Mouse (Mus musculus) monocyte, adult 5-6 weeks (primary cell): Measurements from ENCODE around the gene Traf3ip3. TPM values are rescaled to one million over a fixed set of nuclear protein-coding genes. Genes with fewer than 3 reads are reported as not detected.

Experiments
- ATAC-seq: fragments of 153-309, 156-312 bp; replicated peaks from 2 replicates; pipeline ENCODE4 v1.8.0; 2017; ENCODE audit warnings: mild to moderate bottlenecking; ENCODE audit not compliant: low TSS enrichment, insufficient number of reproducible peaks, severe bottlenecking, poor library complexity, low FRiP score
- total RNA-seq: library from RNA; stranded (forward); fragments of 200-1000, 200-491, 200-594 nt; gene quantifications from 3 replicates; pipeline ENCODE4 v1.2.3, GENCODE M21; 2017

The Traf3ip3 gene
- total RNA-seq, 1 experiment from 2014 or later = 228 TPM

DNA sequence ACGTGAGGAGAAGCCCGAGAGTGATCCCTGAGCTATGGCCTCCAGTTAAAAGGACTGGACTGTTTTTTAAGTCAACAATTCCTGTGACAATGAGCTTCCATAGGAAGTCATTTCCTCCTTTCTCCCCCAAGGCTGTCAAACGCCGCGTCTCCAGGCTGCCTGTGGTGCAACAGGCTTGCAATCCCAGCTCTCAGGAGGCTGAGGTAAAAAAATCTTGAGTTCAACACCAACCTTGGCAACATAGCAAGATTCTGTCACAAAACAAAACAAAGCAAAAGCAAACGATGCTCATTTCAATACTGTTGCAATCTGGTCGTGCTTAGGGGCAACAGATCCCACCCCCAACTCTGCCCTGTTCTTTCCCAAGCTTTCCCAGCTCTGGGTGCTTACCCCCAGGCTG is 63.4 kb downstream of the Traf3ip3 start:
- no peak for ATAC-seq

DNA sequence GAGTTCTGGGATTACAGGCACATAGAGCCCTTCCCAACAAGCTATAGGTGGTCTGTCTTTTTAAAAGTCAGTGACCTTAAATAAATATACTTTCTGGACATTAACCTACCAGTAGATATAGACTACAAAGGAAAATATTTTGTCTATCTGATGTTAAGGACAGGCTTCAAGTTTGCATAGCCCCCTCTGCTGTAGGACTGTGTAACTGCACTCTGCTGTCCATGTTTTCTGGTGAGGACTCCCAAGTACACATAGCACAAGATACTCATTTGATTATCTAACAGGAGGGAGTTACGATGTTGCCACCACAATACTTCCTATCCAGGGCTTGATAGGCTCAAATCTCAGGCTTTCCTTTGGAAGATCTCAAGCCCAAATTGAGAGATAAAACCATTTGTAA is 67.8 kb downstream of the Traf3ip3 start:
- no peak for ATAC-seq

DNA sequence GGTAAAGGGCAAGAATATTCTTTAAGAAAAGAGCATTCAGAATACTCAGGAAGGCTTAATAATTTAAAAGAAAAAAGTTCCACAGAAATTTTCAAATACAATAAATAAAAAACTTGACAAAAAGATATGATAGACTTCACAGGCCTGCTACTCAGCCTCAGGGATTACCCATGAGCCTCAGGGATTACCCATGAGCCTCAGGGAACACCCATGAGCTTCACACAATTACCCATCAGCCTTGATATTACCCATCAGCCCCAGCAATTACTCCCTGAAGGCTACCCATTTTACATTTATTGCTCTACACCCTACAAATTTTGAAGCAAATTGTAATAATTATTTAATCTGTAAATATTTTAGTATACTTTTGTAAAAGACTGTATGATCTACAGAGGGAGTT is 69.1 kb downstream of the Traf3ip3 start:
- ATAC-seq = no peak

DNA sequence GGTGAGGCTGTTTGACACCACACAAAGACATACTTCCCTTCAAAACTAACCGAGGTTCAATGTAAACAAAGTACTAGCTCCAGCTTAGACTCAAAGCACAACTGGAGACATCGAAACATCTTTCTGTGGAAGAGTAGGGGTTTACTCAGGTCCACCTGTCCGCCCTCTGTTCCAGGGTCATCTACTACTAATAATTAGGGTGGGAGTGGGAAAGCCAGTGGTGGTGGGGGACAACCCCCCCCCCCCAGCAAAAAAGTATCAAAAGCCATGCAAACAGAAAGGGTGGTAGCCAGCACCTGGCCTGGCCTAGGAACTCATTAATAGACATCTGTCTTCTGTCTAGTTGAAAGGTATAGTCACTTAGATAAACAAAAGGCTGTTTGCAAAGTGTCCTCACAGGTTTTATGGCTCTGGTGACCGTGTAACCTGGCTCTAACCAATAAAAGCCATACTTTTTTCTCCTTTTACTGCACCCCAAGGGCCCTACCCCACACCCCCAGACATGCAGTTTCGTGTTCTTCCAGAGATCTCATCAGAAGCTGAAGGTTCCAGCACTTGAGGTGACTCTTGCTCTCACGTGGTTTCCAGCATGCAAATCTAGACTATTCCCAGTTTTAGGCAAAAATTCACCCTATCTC is 70.1 kb downstream of the Traf3ip3 start:
- no peak for ATAC-seq

DNA sequence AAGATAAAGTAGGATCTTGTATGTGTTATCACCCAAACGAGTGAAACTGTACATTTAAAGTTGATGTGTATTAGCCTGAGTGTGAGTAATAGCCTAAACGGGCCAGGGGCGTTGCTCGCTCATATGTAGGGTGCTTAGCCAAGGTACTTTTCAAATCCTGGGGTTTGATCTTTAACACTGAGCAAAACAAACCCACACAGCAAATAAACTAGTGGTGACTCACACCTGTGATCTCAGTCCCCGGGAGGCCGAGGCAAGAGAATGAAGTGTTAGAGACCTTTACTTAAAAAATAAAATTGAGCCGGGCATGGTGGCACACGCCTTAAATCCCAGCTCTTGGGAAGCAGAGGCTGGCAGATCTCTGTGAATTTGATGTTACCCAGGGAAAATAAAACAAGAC is 70.7 kb downstream of the Traf3ip3 start:
- no peak for ATAC-seq

DNA sequence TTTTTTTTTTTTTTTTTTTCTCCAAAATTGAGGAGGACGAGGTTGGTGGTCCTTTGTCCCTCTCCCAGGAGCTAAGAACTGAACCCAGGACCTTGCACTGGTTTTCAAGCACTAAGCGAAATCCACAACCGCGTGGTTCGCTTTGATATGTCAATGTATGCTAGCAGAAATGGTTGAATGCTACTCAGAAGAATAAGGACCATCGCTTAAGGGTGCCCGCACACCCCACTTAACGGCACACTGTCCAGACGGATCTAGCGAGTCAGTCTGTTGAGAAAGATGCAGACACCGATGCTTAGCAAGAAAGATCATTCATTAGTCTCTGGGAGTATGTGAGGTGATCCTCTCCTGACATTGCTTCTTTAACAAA is 71.1 kb downstream of the Traf3ip3 start:
- ATAC-seq = no peak

DNA sequence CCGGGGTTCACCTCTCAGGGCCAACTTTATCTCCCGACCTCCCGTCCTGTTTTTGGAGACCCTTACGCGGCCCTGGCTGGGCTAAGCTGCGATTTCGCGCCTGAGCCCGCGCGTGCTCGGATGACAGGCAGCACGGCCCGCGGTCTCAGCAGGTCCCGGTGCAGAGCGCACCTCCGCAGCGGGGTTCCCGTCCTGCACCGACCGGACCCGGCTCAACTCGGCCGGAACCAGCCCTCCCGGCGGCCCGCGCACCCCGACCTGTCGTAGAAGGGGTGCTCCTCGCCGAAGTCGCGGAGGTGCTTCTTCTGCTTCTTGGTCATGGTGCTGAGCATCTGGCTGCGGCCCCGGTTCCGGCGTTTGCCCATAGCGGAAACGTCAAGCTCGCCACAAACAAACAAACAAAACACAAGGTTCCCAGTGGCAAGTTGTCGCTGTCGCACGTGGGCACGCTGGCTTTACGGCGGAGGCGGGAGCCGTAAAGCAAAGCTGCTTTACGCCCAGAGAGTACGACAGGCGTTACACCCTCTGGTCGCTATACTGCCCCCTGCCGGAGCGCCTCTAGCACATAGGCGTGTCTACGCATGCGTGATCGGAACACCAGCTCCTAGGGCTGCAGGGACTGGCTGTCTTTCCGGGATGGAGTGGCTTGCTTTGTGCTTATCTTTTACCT is 71.6 kb downstream of the Traf3ip3 start, which contains the start of gene Diexf:
TSS of gene Diexf (minus strand) at position 487 of the 670 bp plus-strand sequence.
- ATAC-seq = peak; percentile 97

DNA sequence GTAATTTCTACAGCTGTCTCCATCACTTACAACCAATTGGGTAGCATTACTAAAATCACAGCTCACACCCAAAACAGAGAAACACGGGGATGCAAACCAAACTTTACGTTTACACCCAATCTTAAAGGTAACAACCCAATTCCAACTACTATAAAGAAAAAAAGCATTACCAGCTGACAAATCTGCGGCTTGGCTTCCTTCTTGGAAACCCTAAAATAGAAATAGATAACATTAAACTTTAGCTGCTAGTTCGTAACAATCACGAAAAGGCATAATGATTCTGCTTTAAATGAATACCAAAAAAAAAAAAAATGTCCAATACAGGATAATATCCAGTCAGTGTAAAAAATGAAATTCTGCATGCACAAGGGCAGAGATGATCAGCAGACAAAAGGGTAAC is 72.2 kb downstream of the Traf3ip3 start:
- ATAC-seq = no peak

DNA sequence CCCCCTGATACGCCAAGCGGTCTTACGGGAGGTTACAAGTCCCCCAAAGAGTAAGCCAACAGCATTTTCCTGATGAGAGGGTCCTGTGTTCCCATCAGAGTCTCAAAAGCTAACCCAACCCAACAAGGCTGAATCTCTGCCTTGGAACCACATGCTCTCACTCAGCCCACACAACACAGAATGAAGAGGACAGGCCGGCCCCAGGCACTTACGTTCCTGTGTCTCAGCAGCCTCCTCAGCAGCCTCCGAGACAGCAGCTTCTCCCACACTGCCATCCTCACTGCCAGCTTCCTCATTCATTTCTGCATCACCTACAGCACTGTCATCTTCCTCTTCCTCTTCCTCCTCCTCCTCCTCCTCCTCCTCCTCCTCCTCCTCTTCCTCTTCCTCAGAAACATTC is 73.4 kb downstream of the Traf3ip3 start:
- ATAC-seq = no peak

DNA sequence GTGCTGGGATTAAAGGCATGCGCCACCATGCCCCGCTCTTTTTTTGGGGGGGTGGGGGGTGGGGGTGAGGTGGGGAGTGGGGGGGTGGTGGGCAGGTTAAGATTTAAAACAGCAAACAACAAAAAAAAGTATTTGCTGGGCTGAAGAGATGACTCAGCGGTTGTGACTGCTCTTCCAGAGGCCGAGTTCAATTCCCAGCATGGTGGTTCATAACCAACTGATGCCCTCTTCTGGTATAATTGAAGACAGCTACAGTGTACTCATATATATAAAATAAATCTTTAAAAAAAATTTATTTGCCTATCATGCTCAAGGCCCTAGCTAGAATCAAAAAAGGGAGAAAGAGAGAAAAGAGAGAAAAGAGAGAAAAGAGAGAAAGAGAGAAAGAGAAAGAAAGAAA is 75.7 kb downstream of the Traf3ip3 start:
- no peak for ATAC-seq

Other genes starting within 250 kb of the Traf3ip3 start
- gene Syt14, start 165.9 kb downstream of the Traf3ip3 start, total RNA-seq = not detected in 3 replicates
- gene Diexf, start 71.4 kb downstream of the Traf3ip3 start, total RNA-seq = 19.6 to 30.8 TPM (median 24.0 TPM) in 3 replicates
- 0.29 TPM in 1 of 3 replicates, not detected in the others for gene Irf6, start 48.6 kb downstream of the Traf3ip3 start, total RNA-seq
- gene A130010J15Rik, start 33.7 kb downstream of the Traf3ip3 start, total RNA-seq = 6.1 to 15.4 TPM (median 10.2 TPM) in 3 replicates
- gene Lamb3, start 6.0 kb upstream of the Traf3ip3 start, total RNA-seq = 2.9 to 28.1 TPM (median 5.6 TPM) in 3 replicates
- gene Hsd11b1, start 62.4 kb upstream of the Traf3ip3 start, total RNA-seq = 101 to 156 TPM (median 112 TPM) in 3 replicates
- gene G0s2, start 71.5 kb upstream of the Traf3ip3 start, total RNA-seq = 41.0 to 151 TPM (median 72.9 TPM) in 3 replicates
- gene Camk1g, start 168.6 kb upstream of the Traf3ip3 start, total RNA-seq = not detected in 3 replicates